Mouse (Mus musculus): ENCODE results near the gene Fgd6.
A peak's percentile ranks its signal among the peaks of the same experiment; 100 is the strongest.

Gene Fgd6

GRCm38 (mm10) chr10:94134535-94135390, 99.0 kb downstream of the Fgd6 start:
- DNase-seq (ENCODE audit: low spot score in 2 of 2): no peak

GRCm38 (mm10) chr10:94138890-94139482, 103.2 kb downstream of the Fgd6 start:
- DNase-seq (ENCODE audit: low spot score in 2 of 2): no peak

- DNase-seq (ENCODE audit: low spot score in 2 of 2): no peak
Observed at GRCm38 (mm10) chr10:94140227-94140931, 104.6 kb downstream of the Fgd6 start.

- no peak for DNase-seq (ENCODE audit: low spot score in 2 of 2)
Observed at GRCm38 (mm10) chr10:94142427-94142826, 106.6 kb downstream of the Fgd6 start.

GRCm38 (mm10) chr10:94144581-94144980, 108.8 kb downstream of the Fgd6 start:
- no peak for DNase-seq (ENCODE audit: low spot score in 2 of 2)

GRCm38 (mm10) chr10:94147391-94147755, 111.6 kb downstream of the Fgd6 start:
- DNase-seq (ENCODE audit: low spot score in 2 of 2): no peak

GRCm38 (mm10) chr10:94147756-94148531, 112.1 kb downstream of the Fgd6 start, which contains the start of gene Nr2c1:
Gene Nr2c1, plus strand, starts transcription at chr10:94148023.
- peak; percentile 86 to 88 for DNase-seq (ENCODE audit: low spot score in 2 of 2)

- DNase-seq (ENCODE audit: low spot score in 2 of 2): no peak
Observed at GRCm38 (mm10) chr10:94151488-94151887, 115.7 kb downstream of the Fgd6 start.

- DNase-seq (ENCODE audit: low spot score in 2 of 2): no peak
Observed at GRCm38 (mm10) chr10:94153841-94154240, 118.0 kb downstream of the Fgd6 start.

GRCm38 (mm10) chr10:94158962-94159361, 123.2 kb downstream of the Fgd6 start:
- DNase-seq (ENCODE audit: low spot score in 2 of 2): no peak

GRCm38 (mm10) chr10:94159406-94159805, 123.6 kb downstream of the Fgd6 start:
- no peak for DNase-seq (ENCODE audit: low spot score in 2 of 2)

GRCm38 (mm10) chr10:94161051-94161765, 125.4 kb downstream of the Fgd6 start:
- DNase-seq (ENCODE audit: low spot score in 2 of 2): no peak

- no peak for DNase-seq (ENCODE audit: low spot score in 2 of 2)
Observed at GRCm38 (mm10) chr10:94162031-94162430, 126.2 kb downstream of the Fgd6 start.

- no peak for DNase-seq (ENCODE audit: low spot score in 2 of 2)
Observed at GRCm38 (mm10) chr10:94164104-94164845, 128.5 kb downstream of the Fgd6 start.

GRCm38 (mm10) chr10:94165426-94165825, 129.6 kb downstream of the Fgd6 start:
- DNase-seq (ENCODE audit: low spot score in 2 of 2): no peak

GRCm38 (mm10) chr10:94167051-94167750, 131.4 kb downstream of the Fgd6 start:
- DNase-seq (ENCODE audit: low spot score in 2 of 2): no peak

- DNase-seq (ENCODE audit: low spot score in 2 of 2): no peak
Observed at GRCm38 (mm10) chr10:94171440-94172130, 135.8 kb downstream of the Fgd6 start.

GRCm38 (mm10) chr10:94172137-94172536, 136.3 kb downstream of the Fgd6 start:
- no peak for DNase-seq (ENCODE audit: low spot score in 2 of 2)

- no peak for DNase-seq (ENCODE audit: low spot score in 2 of 2)
Observed at GRCm38 (mm10) chr10:94172706-94173105, 136.9 kb downstream of the Fgd6 start.
